Mouse (Mus musculus): ENCODE data around the gene Nrxn3. TPM values are rescaled to one million over a fixed set of nuclear protein-coding genes. Genes with fewer than 3 reads are reported as not detected.
A peak's percentile ranks its signal among the peaks of the same experiment; 100 is the strongest.

Nrxn3 gene
- polyA plus RNA-seq, 1 experiment from 2014 or later, result 102 TPM

DNA sequence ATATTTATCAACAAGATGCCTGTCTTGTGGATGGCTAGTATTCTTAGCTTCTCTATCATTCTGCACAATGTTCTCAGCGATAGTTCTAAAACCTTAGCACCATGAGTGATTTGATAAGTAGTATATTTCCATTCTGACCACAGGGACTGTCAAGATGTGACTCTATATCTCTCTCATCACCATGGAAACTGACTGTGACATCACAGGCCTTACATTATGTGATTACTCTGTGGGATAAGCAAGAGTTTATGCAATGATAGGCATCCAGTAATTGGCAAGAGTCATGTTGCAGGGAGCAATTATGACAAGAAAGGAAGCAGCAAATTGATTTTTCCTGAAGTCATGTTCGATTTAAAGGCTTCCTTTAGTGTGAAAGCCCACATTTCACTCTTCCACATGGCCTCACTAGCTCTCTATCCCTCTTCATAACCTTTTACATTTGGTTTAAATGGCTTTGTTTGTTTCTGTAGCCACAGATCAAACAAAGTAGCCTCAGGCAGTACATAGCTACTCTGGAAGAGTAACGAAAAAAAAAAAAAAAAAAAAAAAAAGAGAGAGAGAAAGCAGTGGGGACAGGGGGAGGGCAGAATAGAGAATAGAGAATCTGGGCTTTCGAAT, 532.7 kb downstream of the Nrxn3 start:
- H3K4me3 ChIP-seq (replicated peaks; ENCODE audit: low read depth, low read length), result no peak overlapping the region
- WGBS, result 55% methylated on average over 4 of the region's 4 CpGs
- ATAC-seq (ENCODE audit: low FRiP score, low TSS enrichment), result peak; percentile 62; the same call in 1 of the 2 replicates
- DNase-seq, result peak; percentile 66
- H3K4me2 ChIP-seq (ENCODE audit: low read length), result no peak overlapping the region
- H3K9me3 ChIP-seq (ENCODE audit: control insufficient read depth, low read length), result no peaks in the 10 kb centered on the region
- no peak overlapping the region for H3K9ac ChIP-seq (replicated peaks; ENCODE audit: low read length)
- H3K36me3 ChIP-seq (ENCODE audit: control insufficient read depth, insufficient read depth, low read length), result no peaks in the 10 kb centered on the region
- 0 out of 2 replicates have a peak, but pooled peaks cover 7% of the 10 kb centered on the region for H3K4me1 ChIP-seq (ENCODE audit: control insufficient read depth, insufficient read depth, low read length)
- peak overlapping the region; percentile 49; the same call in 1 of the 2 replicates for H3K27ac ChIP-seq (replicated peaks; ENCODE audit: low read depth, low read length)
- no peaks in the 10 kb centered on the region for H3K27me3 ChIP-seq (ENCODE audit: control insufficient read depth, insufficient read depth, low read length)

GRCm38 (mm10) chr12:89258879-89259278, 536.2 kb downstream of the Nrxn3 start:
- H3K27ac ChIP-seq (replicated peaks; ENCODE audit: low read depth, low read length), result no peak overlapping the region
- H3K9me3 ChIP-seq (ENCODE audit: control insufficient read depth, low read length), result no peaks in the 10 kb centered on the region
- 63% methylated on average over 3 of the region's 3 CpGs for WGBS
- H3K27me3 ChIP-seq (ENCODE audit: control insufficient read depth, insufficient read depth, low read length), result no peaks in the 10 kb centered on the region
- 0 out of 2 replicates have a peak, but pooled peaks cover 7% of the 10 kb centered on the region for H3K4me1 ChIP-seq (ENCODE audit: control insufficient read depth, insufficient read depth, low read length)
- H3K36me3 ChIP-seq (ENCODE audit: control insufficient read depth, insufficient read depth, low read length), result no peaks in the 10 kb centered on the region
- no peak overlapping the region for H3K4me3 ChIP-seq (replicated peaks; ENCODE audit: low read depth, low read length)
- no peak overlapping the region for H3K4me2 ChIP-seq (ENCODE audit: low read length)
- H3K9ac ChIP-seq (replicated peaks; ENCODE audit: low read length), result no peak overlapping the region
- no peak for ATAC-seq (ENCODE audit: low FRiP score, low TSS enrichment)
- peak; percentile 34 for DNase-seq

DNA sequence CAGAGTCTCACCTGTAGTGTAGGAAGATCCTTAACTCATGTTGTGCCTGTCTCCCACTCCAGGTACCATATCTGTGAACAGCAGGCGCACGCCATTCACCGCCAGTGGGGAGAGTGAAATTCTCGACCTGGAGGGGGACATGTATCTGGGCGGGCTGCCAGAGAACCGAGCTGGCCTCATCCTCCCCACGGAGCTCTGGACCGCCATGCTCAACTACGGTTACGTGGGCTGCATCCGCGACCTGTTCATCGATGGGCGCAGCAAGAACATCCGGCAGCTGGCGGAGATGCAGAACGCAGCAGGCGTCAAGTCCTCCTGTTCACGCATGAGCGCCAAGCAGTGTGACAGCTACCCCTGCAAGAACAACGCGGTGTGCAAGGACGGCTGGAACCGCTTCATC, 537.4 kb downstream of the Nrxn3 start:
- Histone ChIP-seq H3K4me1 (ENCODE audit: control insufficient read depth, insufficient read depth, low read length) (0 out of 2 replicates have a peak, but pooled peaks cover 7% of the 10 kb centered on the region), H3K4me2 (ENCODE audit: low read length) (no peak overlapping the region), H3K27ac (replicated peaks; ENCODE audit: low read depth, low read length) (no peak overlapping the region), H3K9me3 (ENCODE audit: control insufficient read depth, low read length) (no peaks in the 10 kb centered on the region), H3K36me3 (ENCODE audit: control insufficient read depth, insufficient read depth, low read length) (no peaks in the 10 kb centered on the region), H3K9ac (replicated peaks; ENCODE audit: low read length) (no peak overlapping the region), H3K4me3 (replicated peaks; ENCODE audit: low read depth, low read length) (no peak overlapping the region), H3K27me3 (ENCODE audit: control insufficient read depth, insufficient read depth, low read length) (no peaks in the 10 kb centered on the region)
- no peak for DNase-seq
- no peak for ATAC-seq (ENCODE audit: low FRiP score, low TSS enrichment)
- 93% methylated on average over 24 of the region's 24 CpGs for WGBS

GRCm38 (mm10) chr12:89262261-89262660, 539.6 kb downstream of the Nrxn3 start:
- Histone ChIP-seq H3K4me3 (replicated peaks; ENCODE audit: low read depth, low read length) (no peak overlapping the region), H3K36me3 (ENCODE audit: control insufficient read depth, insufficient read depth, low read length) (no peaks in the 10 kb centered on the region), H3K9ac (replicated peaks; ENCODE audit: low read length) (no peak overlapping the region), H3K4me2 (ENCODE audit: low read length) (no peak overlapping the region), H3K27ac (replicated peaks; ENCODE audit: low read depth, low read length) (no peak overlapping the region), H3K4me1 (ENCODE audit: control insufficient read depth, insufficient read depth, low read length) (0 out of 2 replicates have a peak, but pooled peaks cover 3% of the 10 kb centered on the region), H3K27me3 (ENCODE audit: control insufficient read depth, insufficient read depth, low read length) (no peaks in the 10 kb centered on the region), H3K9me3 (ENCODE audit: control insufficient read depth, low read length) (no peaks in the 10 kb centered on the region)
- peak; percentile 15 for DNase-seq
- no peak for ATAC-seq (ENCODE audit: low FRiP score, low TSS enrichment)
- whole genome bisulfite sequencing, result 62% methylated on average over 1 of the region's 1 CpGs

GRCm38 (mm10) chr12:89282362-89283343, 560.0 kb downstream of the Nrxn3 start:
- H3K9me3 ChIP-seq (ENCODE audit: control insufficient read depth, low read length), result no peaks in the 10 kb centered on the region
- no peaks in the 10 kb centered on the region for H3K27me3 ChIP-seq (ENCODE audit: control insufficient read depth, insufficient read depth, low read length)
- H3K4me2 ChIP-seq (ENCODE audit: low read length), result no peak overlapping the region
- WGBS, result 39% methylated on average over 6 of the region's 6 CpGs
- H3K9ac ChIP-seq (replicated peaks; ENCODE audit: low read length), result no peak overlapping the region
- ATAC-seq (ENCODE audit: low FRiP score, low TSS enrichment) (peak; percentile 43; the same call in 1 of the 2 replicates), DNase-seq (peak; percentile 74)
- no peaks in the 10 kb centered on the region for H3K36me3 ChIP-seq (ENCODE audit: control insufficient read depth, insufficient read depth, low read length)
- no peak overlapping the region for H3K4me3 ChIP-seq (replicated peaks; ENCODE audit: low read depth, low read length)
- no peak overlapping the region for H3K27ac ChIP-seq (replicated peaks; ENCODE audit: low read depth, low read length)
- peaks cover 12% of the 10 kb centered on the region; the same call in 1 of the 2 replicates for H3K4me1 ChIP-seq (ENCODE audit: control insufficient read depth, insufficient read depth, low read length)

DNA sequence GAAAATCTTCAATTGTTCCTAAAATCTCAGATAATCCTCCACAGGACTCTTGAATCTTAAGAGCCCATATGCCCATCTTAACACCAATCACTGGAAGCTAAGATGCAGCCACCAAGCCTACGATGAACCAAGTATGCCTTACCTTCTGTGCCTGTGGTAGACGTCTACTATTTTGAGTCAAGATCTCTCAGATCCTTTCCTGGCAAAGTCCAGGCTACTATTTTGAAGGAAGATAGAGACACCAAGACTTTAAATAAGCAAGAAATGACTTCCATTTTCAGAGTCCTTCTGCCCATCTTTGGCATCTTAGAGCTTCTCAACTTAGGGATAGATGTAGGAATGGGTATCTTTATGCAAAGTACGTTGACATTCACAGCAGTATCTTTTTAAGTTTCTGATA, 561.7 kb downstream of the Nrxn3 start:
- no peak overlapping the region for H3K9ac ChIP-seq (replicated peaks; ENCODE audit: low read length)
- 92% methylated on average over 3 of the region's 3 CpGs for whole genome bisulfite sequencing

GRCm38 (mm10) chr12:89287037-89287436, 564.4 kb downstream of the Nrxn3 start:
- DNase-seq (no peak), ATAC-seq (ENCODE audit: low FRiP score, low TSS enrichment) (no peak)
- Histone ChIP-seq H3K4me3 (replicated peaks; ENCODE audit: low read depth, low read length) (no peak overlapping the region), H3K4me2 (ENCODE audit: low read length) (no peak overlapping the region), H3K9me3 (ENCODE audit: control insufficient read depth, low read length) (no peaks in the 10 kb centered on the region), H3K4me1 (ENCODE audit: control insufficient read depth, insufficient read depth, low read length) (peaks cover 26% of the 10 kb centered on the region), H3K27me3 (ENCODE audit: control insufficient read depth, insufficient read depth, low read length) (no peaks in the 10 kb centered on the region), H3K9ac (replicated peaks; ENCODE audit: low read length) (no peak overlapping the region), H3K27ac (replicated peaks; ENCODE audit: low read depth, low read length) (no peak overlapping the region), H3K36me3 (ENCODE audit: control insufficient read depth, insufficient read depth, low read length) (no peaks in the 10 kb centered on the region)
- 81% methylated on average over 4 of the region's 4 CpGs for WGBS

More for the DNA sequence above, 561.7 kb downstream of the Nrxn3 start:
- H3K4me2 ChIP-seq (ENCODE audit: low read length), result no peak overlapping the region
- H3K27ac ChIP-seq (replicated peaks; ENCODE audit: low read depth, low read length), result no peak overlapping the region
- no peaks in the 10 kb centered on the region for H3K27me3 ChIP-seq (ENCODE audit: control insufficient read depth, insufficient read depth, low read length)
- DNase-seq (no peak), ATAC-seq (ENCODE audit: low FRiP score, low TSS enrichment) (no peak)
- H3K4me1 ChIP-seq (ENCODE audit: control insufficient read depth, insufficient read depth, low read length), result peaks cover 17% of the 10 kb centered on the region
- H3K4me3 ChIP-seq (replicated peaks; ENCODE audit: low read depth, low read length), result no peak overlapping the region
- H3K36me3 ChIP-seq (ENCODE audit: control insufficient read depth, insufficient read depth, low read length), result no peaks in the 10 kb centered on the region
- no peaks in the 10 kb centered on the region for H3K9me3 ChIP-seq (ENCODE audit: control insufficient read depth, low read length)

GRCm38 (mm10) chr12:89289589-89290274, 567.1 kb downstream of the Nrxn3 start:
- peak; percentile 60; the same call in 1 of the 2 replicates for ATAC-seq (ENCODE audit: low FRiP score, low TSS enrichment)
- WGBS, result 39% methylated on average over 4 of the region's 4 CpGs
- H3K4me2 ChIP-seq (ENCODE audit: low read length), result no peak overlapping the region
- H3K36me3 ChIP-seq (ENCODE audit: control insufficient read depth, insufficient read depth, low read length), result no peaks in the 10 kb centered on the region
- no peaks in the 10 kb centered on the region for H3K9me3 ChIP-seq (ENCODE audit: control insufficient read depth, low read length)
- no peaks in the 10 kb centered on the region for H3K27me3 ChIP-seq (ENCODE audit: control insufficient read depth, insufficient read depth, low read length)
- no peak overlapping the region for H3K9ac ChIP-seq (replicated peaks; ENCODE audit: low read length)
- peak overlapping the region; percentile 75 for H3K27ac ChIP-seq (replicated peaks; ENCODE audit: low read depth, low read length)
- H3K4me3 ChIP-seq (replicated peaks; ENCODE audit: low read depth, low read length), result no peak overlapping the region
- peak; percentile 69 for DNase-seq
- peaks cover 14% of the 10 kb centered on the region for H3K4me1 ChIP-seq (ENCODE audit: control insufficient read depth, insufficient read depth, low read length)

All from midbrain, embryonic 14.5 days (tissue).